Mouse (Mus musculus) left cerebral cortex, postnatal 10 days (tissue): Measurements from ENCODE around the gene Klhl29. TPM values are rescaled to one million over a fixed set of nuclear protein-coding genes. Genes with fewer than 3 reads are reported as not detected.
A peak's percentile ranks its signal among the peaks of the same experiment; 100 is the strongest.

ENCODE experiments used
- DNase-seq, 2 experiments: peaks; one replicate each; pipeline ENCODE4 v3.0.0; 2021 to 2022; ENCODE audit warnings: low spot score in 2 of 2, mixed read lengths in 1 of 2; ENCODE audit errors: extremely low spot score in 1 of 2
- intact Hi-C: fragments of 180-260 bp; cut with DNase I; formaldehyde crosslinking; loops from one replicate; pipeline ENCODE4 v1.15.1; 2025
- total RNA-seq, 2 experiments: library from RNA; stranded (reverse); gene quantifications; 2 replicates each; pipeline ENCODE4 v1.2.3; 2021

Klhl29 gene
- total RNA-seq, 2 experiments from 2014 or later = 33.4 to 34.6 TPM

DNA sequence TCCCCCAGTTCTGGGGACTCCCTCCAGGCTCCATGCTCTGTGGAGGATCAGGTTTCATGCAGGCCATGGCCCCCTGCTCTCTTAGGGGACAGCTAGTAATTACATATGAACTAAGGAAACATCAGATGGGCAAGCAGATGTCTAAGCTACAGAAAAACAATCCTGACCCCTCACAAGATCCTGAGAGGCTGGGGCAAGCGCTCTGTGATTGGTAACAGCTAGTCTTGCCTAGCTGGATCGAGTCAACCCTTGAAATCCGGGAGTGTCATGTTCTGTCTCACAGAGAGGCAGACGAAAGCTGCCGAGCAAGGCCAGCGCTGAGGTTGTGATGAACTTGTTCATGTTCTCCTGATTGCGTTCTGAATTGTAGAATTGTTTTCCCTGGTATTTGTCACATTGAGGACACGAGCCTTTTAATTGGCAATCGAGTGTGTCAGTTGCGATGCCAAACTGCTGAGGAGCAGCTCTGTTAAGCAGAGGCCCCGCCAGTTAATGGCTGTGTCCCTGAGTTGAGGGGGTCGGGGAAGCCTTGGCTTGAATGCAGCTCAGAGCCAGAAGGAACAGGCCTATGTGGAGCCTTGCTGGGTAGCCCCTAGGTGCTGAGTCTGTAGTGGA, 56.0 kb downstream of the Klhl29 start:
- intact Hi-C loops = no loop called here
- DNase-seq = no peak

DNA sequence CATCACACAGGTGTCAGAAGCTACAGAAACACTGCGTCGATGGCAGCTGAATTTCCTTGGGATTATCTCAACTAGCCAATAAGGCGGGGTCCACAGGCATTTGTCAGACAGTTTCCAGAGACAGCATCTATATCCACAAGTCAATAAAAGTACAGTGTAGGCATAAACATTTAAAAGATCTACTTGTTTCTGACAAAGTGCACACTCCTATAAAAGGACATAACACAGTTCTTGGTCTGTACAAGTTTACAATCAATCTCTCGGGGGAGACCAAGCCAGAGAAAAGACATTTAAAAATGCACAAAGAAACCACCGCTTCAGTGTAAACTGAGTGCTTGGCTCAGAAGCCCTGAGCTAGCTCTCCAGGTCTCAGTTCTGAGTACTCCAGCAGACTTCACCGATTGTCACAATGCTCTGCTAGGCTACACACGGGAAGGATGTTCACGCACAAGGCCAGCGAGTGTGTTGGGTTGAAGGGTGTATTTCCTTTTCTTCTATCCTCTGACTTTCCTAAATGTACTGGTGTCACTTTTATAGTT, 59.4 kb downstream of the Klhl29 start:
- intact Hi-C loops = no loop called here
- no peak for DNase-seq

DNA sequence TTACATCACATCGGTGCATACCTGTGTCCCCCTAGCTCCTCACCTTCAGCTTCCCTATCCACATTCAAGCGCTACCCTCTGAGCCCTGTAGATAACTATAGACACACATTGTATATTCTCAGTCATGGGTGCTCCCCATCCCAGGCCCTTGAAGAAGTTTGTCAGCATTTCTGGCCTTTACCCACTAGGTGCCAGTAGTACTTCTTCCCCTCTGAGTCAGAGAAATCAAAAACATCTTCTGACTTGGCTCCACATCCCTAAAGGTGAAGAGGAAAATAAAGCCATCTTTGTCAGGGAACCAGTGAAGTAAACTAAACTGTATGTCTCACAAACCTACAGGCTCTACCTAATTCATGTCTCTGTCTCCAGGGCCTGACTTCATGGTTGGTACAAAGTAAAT, 67.6 kb downstream of the Klhl29 start:
- intact Hi-C loops = no loop called here
- DNase-seq = no peak

DNA sequence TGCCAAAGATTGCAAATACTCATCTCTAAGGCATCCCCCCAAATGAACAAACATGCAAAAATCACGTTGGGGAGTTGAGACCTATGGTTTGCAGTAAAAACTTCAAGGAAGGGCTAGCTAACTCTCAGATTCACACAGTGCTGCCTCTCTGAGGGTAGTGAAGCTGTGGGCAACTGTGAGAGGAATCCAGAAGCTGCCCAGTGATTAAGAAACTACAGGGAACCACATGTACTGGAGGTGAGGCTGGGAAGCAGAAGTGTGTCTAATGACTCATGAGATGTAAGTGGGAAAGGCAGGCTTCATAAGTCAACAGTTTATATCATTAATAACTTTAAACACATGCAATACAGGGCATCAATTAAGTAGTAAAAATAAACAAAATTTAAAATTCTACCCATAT, 70.0 kb downstream of the Klhl29 start:
- DNase-seq = no peak
- intact Hi-C loops = no loop called here

DNA sequence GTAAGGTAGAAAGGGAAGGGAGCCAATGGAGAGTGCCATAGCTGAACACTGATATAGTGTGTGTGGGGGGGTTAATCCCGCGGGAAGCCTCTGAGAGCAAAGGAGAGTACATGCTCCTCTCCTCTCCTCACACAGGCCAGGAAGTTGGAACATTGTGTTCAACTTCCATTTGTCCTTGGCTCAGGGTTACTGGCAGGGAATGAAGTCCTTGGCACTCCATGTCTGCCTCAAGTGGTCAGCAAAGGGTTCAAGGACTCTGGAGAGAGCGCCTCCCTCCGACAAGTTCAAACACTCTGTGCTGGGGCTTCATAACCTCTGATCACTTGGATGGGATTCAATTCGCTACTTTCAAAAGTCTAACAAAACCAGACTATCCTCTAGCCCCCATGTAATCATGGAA, 71.6 kb downstream of the Klhl29 start:
- DNase-seq = no peak
- intact Hi-C loops = no loop called here

DNA sequence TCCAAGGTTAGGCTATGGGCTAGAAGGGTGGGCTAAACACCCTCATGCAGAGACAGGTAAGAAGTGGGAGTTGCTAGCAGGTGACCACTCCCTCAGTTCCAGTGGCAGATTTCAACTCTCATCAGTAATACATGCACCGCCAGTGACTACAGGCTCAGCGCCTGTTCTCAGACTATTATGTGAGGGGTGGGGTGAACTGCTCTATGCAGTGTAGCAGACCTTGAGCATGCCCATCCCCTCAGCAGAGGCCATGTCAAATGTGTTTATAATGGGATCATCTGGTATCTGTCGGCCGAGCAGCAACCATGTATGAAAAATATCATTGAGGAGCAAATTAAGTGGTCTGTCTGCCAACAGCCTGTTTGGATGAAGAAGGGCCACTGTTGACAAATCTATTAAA, 72.4 kb downstream of the Klhl29 start:
- intact Hi-C loops = no loop called here
- no peak for DNase-seq

DNA sequence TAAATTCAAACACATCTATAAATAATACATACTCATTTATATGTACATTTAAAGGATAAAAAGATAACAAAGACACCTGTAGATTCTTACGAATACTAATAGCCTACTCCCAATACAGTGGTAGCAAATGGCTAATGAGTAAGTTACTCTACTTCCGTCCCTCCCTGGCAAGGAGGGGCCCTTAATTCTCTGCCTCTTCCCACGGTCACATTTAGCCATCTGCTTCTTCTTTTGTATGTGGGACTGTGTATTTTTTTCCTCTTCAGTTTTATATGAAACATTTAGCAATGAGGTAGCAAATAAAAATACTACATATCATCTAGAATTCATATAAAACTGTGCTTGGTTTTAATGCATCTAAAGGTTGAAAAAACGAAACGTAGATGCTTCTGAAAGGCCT, 73.6 kb downstream of the Klhl29 start:
- intact Hi-C loops = no loop called here
- DNase-seq = no peak

DNA sequence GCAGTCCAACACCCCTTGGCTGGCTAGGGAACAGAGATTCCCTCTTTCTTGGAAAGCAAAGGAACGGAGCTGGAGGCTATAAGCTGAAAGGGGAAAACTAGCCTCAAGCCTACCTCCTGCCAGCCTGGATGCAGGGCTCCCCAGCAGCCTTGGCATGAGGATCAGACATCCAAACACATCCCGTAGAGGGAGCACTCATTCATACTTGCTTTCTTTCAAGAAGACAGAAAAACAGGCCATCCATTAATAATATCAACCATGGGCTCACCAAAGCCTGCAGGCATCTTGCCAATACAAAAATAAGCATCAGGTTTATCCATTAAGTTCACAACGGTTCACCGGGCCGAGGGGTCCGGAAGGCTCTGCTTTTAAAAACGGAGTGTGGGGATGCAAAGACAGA, 79.1 kb downstream of the Klhl29 start:
- intact Hi-C loops = no loop called here
- no peak for DNase-seq

DNA sequence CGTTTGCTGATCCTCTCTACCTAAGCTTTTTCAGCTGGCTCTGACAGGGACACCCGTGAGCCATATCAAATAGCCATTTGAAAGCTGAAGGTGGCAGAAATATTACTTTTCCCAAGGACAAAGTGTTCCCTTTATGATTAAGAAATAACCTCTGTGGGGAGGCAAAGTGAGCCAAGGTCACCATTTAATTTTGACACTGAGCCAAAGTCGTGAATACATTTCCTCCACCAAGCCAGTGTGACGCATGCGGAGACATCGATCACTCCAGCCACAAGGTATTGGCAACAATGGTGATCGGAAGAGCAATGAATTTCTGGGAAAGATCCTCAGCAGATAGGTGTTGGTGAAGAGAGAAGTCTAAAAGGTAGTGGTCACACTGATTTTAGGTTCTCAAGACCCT, 83.2 kb downstream of the Klhl29 start:
- no peak for DNase-seq
- intact Hi-C loops = no loop called here

DNA sequence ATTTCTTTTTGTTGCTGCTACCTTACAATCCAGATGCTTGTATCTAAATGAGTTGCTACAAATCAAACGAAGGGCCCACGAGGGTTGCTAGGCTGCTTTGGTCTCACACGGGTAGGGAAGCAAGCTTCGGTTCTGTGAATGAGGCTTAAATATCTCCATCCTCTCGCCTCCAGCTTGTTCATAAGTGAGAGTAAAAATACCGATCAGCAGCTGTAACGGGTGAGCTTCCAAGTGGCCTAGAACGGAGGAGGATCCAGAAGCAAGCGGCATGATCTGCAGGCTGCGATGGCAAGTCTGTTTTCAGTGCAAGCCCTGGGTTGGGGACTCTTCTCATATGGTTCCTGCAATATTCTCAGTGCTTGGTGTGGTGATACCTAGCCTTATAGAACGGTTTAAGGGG, 89.9 kb downstream of the Klhl29 start:
- no peak for DNase-seq
- intact Hi-C loops = no loop called here

DNA sequence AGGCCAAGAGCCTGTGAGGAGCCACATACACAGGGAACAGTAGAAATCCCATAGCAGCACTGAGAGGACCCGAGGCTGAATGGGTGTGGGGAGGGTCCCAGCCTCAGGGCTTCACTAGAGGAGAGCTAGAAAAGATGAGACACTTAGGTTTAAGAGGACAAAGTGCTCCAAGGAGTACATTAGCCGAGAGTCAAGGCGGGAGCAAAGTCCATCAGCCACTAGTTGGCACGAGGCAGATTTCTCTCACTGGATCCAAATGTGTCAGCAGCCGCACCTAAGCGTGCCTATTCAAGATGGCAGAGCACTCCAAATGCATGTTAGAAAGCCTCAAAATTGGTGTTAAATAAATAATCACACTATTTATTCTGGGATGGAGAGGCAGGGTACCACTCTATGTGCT, 90.5 kb downstream of the Klhl29 start:
- DNase-seq = no peak
- intact Hi-C loops = no loop called here

DNA sequence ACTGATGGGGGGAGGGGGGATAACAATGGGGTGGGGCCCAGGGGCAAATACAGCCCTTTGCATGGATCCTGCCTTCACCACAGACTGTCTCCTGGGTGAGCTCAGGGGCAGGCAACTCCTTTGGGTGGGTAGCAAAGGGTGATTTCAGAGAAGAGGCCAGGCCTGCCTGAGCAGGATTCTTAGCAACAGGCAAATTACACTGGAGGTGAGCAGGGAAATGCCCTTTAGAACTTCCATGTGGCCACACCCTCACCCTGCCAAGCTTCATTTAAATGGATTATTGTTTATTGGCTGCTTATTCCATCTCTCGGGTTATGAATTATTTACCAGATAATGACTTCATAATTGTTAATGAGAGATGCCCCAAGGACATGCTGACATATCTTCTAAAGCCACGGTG, 91.8 kb downstream of the Klhl29 start:
- intact Hi-C loops = no loop called here

DNA sequence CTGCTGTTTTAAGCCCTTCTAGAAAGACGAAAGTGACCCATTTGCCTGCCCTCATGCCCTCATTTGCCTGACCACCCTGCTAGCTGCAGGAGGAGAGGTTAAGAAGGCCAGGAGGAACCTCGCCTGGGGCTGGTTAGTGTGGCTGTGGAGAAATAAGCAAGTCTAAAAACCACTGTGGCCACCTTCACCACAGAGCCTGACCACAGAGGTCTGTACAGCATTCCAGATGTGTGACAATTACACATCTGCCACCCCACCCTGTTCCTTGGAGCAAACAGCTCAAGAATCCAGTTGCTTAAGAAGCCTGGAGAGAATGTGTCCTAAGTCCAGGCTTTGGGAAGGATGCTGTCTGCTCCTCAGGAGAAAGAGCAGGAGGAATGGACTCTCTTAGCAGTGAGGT, 92.9 kb downstream of the Klhl29 start:
- intact Hi-C loops = no loop called here
- no peak for DNase-seq

More for the DNA sequence above, 91.8 kb downstream of the Klhl29 start:
- DNase-seq = no peak

DNA sequence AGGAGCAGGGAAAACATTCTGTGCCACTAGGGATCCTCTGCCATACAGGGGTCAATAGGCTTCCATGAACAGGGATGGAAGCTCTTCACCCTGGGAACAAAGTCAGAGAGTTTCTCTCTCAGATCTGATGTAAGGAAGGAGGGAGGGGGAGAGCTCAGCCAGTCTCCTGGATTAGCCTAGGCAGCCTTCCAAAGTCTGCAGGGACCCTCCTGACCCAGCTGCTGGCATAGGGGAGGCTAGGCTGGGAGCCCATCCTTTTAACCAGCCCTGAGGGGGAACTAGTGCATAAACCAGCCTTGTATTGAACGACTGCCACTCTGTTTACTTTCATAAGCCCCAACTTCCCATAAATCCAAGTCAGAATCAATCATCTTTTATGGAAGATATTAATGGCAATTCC, 95.6 kb downstream of the Klhl29 start:
- DNase-seq = no peak
- intact Hi-C loops = no loop called here

DNA sequence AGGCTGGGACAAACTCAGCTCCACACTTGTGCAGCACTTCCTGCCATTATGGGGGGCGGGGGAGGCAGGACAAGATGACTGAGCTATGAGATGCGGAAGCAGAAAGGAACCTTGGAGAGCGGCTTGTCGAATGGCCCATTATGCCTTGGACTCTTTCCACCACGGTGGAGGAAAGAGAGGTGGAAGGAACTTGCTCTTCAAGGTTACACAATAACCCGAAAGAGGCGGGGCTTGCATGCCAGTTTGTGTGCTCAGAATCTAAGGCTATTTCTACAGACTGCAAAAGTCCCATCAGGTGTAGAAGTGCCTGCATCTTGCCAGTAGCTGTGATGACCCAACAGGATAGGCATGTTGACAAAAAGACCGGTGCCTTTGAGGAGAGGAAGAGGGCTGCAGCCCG, 98.5 kb downstream of the Klhl29 start:
- DNase-seq = peak in 1 of 2 experiments; percentile 49

DNA sequence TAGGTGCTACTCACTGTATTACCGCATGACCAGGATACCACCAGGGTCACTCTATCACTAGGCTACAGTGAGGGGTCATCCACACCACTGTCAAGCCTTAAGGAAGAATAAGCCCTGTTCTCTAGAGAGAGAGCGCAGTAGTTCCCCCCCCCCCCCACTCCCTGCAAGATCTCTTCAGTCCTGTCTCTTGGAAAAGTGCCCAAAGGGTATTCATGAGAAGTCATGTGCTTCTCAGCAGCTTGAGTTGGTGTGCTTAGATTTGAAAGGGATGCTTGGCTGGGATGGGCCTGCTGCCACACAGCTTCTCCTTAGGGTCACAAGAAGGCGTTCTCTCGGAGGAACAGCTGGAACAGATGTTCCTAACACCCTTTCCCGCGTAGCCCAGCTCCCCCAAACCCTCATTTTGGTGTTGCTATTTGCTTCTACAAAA, 100.0 kb downstream of the Klhl29 start:
- intact Hi-C loops = no loop called here
- DNase-seq = no peak

More for the DNA sequence above, 98.5 kb downstream of the Klhl29 start:
- intact Hi-C loops = no loop called here

DNA sequence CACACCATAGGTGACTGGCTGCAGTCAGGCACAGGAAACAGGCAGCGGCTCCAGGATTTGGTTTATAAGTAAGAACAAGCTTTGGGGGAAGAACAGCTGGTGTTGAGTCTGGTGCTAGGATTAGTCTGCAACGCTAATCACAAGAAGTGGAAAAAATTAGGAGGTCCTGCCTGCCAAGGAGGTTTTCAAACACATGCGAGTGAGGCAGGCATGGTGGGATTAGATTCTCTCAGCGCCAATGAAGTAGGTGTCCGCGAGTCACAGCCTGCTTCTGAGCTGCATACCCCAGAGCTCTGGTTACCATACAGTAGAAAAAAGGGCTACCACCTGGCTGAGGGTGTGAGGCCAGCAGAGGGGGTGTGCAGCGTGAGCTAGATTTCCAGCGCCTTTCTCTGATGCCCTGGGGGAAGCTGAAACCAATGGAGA, 101.0 kb downstream of the Klhl29 start:
- peak in 1 of 2 experiments; percentile 50 for DNase-seq
- intact Hi-C loops = no loop called here

DNA sequence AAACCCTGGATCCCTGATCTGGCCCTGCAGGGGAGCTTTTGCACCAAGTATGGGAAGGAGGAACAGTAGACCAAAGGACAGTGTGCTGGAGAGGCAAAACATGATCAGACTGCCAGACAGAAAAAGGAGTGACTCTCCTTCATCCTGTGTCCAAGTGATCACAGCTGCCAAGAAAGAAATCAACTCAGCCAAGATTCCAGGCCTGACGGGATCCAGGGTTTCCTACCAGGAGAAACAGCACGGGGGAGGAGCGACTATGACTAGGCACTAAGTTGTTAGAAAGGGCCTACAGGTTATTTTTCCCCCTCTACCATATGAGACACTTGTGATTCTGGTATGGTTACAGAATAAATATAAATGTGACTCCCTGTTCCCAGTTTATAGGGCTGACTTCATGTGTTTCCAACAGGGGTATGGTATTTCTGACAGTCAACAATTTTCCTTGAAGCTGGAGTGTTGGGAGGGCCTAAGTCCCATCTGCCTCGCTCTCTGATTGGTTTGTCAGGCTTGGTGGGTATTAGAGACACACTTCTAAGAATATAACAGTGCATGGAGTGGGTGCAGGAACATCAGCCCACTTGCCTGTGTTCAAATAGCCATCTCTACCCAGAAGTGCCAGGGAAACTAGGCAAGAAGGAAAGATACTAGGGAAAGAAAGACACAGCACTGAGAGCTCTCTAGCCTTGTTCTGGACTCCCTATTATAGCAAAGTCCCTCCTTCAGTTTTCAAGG, 102.0 kb downstream of the Klhl29 start:
- intact Hi-C loops = no loop called here
- no peak for DNase-seq

DNA sequence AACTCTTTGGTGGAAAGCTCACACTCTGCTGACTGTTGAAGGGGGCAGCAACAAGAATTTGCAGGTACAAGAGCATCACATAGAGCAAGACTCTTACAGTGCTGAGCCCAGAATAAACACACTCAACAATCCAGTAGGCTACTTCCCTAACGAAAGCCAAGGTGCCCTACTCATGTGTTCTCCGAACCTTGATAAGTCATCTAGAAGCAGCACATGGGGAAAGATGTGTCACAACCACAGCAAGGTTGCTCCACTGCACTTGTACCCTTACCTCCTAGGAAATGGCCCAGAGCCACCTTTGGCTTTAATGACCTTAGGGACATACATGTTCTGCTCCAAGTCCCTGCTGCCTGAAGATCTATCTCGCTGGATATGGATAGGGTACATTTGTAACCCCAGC, 105.0 kb downstream of the Klhl29 start:
- DNase-seq = no peak
- intact Hi-C loops = no loop called here

DNA sequence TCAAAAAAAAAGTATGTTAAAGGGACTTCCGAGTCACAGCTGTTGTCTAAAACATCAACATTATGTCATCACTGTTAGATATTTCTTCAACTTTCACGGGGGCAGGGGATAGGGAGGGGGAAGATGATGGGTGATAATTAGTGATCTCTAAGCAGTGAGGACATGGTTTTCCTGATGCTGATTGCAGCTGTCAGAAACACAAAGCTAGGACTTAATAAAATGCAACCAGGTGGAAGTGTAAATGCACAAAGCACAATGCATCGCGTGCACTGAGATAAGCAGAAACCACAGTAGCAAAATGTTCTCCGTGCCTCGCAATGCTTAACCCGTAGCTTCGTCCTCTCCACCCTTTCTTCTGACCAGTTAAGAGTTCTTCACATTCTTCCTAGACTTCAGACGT, 105.5 kb downstream of the Klhl29 start:
- DNase-seq = no peak
- intact Hi-C loops = no loop called here
